Mouse (Mus musculus) regulatory T cell (primary cell): ENCODE results near the gene Olfr473.
"Not testable (repeated sequence)": the region's sequence is repeated elsewhere in the genome, so short reads cannot be mapped to it uniquely, and the experiment has no call there.

ENCODE experiments used
- in situ Hi-C: fragments of 300-600 bp; cut with MboI, MseI; formaldehyde crosslinking; loops from one replicate; pipeline ENCODE4 v1.15.1; 2025; ENCODE audit warnings: high pct_unique_total_duplicates

Olfr473 gene

GRCm38 (mm10) chr7:107930146-107930545 is at the start of gene Olfr473:
Gene Olfr473 (plus strand): TSS chr7:107930446.
- in situ Hi-C loops, result no loop called here

- in situ Hi-C loops, result no loop called here
Observed at GRCm38 (mm10) chr7:107897602-107898001, 32.6 kb upstream of the Olfr473 start, which contains the start of gene Olfr472. Gene Olfr472 (plus strand): TSS chr7:107897902.

DNA sequence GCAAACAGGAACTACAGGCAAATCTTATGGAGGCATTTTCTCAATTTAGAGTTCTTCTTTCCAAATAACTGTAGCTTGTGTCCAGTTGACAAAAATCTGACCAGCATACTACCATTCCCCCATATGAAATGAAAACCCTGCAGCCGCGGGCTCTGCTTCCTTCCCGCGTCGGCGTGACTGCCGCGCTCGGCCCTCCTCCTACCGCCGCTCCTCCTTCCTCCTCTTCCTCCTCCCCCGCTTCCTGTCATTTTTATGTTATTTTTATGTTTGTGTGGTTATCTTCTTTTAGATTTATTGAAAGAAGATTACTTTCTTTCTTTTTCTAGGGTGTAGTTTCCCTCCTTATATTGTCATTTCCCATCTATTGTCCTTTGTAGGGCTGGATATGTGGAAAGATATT is 22.3 kb downstream of the Olfr473 start:
- in situ Hi-C loops, result not testable (repeated sequence)

GRCm38 (mm10) chr7:107954343-107954742 is 24.1 kb downstream of the Olfr473 start, which contains the start of gene Olfr474:
Gene Olfr474 (plus strand): TSS chr7:107954643.
- in situ Hi-C loops, result no loop called here

DNA sequence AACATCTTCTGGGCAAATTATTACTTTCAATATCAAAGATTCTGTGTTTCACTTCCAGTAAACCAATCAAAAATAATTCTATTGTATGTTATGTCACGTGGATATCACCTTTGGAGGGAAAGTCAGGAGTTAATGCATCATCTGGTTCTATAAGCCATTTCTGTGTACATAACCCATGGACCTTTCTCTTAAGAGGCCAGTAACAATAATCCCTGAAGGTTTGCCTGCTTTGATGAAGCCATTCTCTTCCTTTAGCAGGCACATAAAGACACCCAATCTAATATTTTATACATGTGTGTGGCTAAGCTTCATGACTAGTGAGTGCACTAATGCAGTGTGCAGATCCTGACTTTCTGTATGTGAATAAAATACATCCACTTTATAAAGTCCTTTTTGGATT is 34.3 kb downstream of the Olfr473 start, which contains the start of gene Olfr476:
Olfr476 (plus strand) TSS at position 301 of the 400 bp plus-strand sequence.
- in situ Hi-C loops, result no loop called here
